Mouse (Mus musculus): Measurements from ENCODE around the gene Prr5. TPM values are rescaled to one million over a fixed set of nuclear protein-coding genes. Genes with fewer than 3 reads are reported as not detected.
"Not testable (repeated sequence)": the region's sequence is repeated elsewhere in the genome, so short reads cannot be mapped to it uniquely, and the experiment has no call there.

Prr5 gene
- polyA plus RNA-seq, 1 experiment = 68.4 TPM

DNA sequence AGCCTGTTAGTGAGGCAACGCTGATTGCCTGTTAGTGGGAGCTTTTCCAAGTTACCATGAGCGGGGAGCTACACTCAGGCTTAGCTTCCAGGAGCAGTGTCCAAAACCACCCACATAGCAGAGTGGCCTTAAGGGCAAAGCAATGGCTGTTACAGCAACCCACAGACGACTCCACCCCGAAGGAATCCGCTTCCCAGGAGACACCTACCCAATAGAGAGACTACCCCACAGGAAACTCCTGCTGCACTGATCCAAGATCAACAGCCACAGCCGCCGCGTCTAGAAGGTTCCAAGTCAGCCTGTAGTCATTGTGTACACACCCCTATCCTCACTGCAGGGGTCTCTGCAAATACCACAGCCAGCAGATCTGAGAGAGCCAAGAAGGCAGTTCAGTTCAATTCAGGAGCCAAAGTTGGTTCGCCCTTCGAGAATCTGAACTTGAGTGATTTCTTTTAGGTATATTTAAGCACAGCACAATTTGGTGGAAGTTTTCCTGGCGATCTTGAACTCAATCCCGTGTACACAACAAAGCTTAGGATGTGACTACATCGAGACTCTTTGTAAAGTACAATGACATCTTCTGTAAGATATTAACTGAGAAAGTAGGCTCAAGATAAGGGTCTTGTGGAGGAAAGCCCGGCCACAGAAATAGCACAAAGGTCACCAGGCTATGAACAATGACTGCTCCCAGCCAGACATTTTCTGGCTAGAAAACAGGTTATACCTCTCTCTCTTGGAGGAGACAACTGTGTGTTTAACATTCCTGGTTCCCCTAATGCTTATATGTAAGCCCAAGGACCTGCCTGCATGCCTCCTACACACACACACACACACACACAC, 43.4 kb downstream of the Prr5 start:
- Histone ChIP-seq H3K27ac (ENCODE audit: insufficient read depth, low read depth, low read length) (no peak overlapping the region), H3K4me3 (ENCODE audit: insufficient read depth, low read depth, low read length) (no peak overlapping the region)
- DNase-seq = peak; percentile 32

DNA sequence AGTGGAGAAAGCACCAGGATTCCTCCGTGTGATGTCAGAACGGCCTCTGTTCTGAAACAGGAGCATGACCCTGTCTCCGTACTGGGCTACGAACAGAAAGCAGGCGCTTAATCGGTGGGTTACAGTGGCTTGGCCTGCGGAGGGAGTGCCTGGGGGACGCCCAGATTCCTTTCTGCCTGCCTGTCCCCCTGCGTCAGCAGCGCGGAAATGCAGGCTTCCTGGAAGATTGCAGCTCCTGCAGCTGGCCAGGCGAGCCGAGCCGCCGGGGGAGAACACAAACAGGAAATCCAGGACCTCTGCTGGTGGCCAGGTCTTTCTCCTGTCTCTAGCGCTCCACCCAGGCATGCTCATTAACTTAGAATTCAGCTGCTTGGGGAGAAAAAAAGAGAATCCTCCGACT, 45.3 kb downstream of the Prr5 start:
- H3K4me3 ChIP-seq (ENCODE audit: insufficient read depth, low read depth, low read length) = peak overlapping the region; percentile 34; the same call in 1 of the 2 replicates
- DNase-seq = peak; percentile 92
- TF ChIP-seq CTCF (conservative IDR thresholded peaks at IDR 0.05; ENCODE audit: insufficient read depth, insufficient read length, low read depth, low read length) (no peak), POLR2A (IDR thresholded peaks at IDR 0.05; ENCODE audit: low read depth, low read length) (no peak)

More for the DNA sequence above, 43.4 kb downstream of the Prr5 start:
- Histone ChIP-seq H3K27me3 (replicated peaks; ENCODE audit: control insufficient read depth, insufficient read depth, low read length) (no peaks in the 10 kb centered on the region), H3K4me1 (ENCODE audit: control insufficient read depth, insufficient read depth, low read length) (peaks cover 5% of the 10 kb centered on the region; the same call in 1 of the 2 replicates), H3K36me3 (ENCODE audit: control insufficient read depth, insufficient read depth, low read length) (no peaks in the 10 kb centered on the region)
- 55% methylated on average over 14 of the region's 14 CpGs for WGBS
- TF ChIP-seq CTCF (conservative IDR thresholded peaks at IDR 0.05; ENCODE audit: insufficient read depth, insufficient read length, low read depth, low read length) (no peak), POLR2A (IDR thresholded peaks at IDR 0.05; ENCODE audit: low read depth, low read length) (no peak)

DNA sequence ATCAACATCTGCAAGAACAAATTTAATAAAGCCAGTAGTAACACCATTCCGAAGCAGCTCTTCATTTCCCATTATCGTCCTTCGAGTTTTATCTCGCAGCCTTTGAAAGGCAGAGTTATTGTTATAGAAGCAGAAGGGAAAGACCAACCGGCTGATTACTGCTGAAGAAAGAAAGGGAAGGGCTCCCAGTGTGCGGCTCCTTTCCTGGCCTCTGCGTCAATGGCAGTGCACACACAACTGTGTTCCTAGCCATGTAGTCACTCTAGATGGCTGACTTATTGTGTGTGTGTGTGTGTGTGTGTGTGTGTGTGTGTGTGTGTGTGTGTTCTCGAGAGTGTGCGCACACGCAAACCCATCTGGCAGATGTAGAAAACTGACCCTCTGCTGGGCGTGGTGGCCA, 45.7 kb downstream of the Prr5 start:
- DNase-seq = no peak
- Histone ChIP-seq H3K4me1 (ENCODE audit: control insufficient read depth, insufficient read depth, low read length) (peaks cover 5% of the 10 kb centered on the region; the same call in 1 of the 2 replicates), H3K27ac (ENCODE audit: insufficient read depth, low read depth, low read length) (peak overlapping the region; percentile 72), H3K4me3 (ENCODE audit: insufficient read depth, low read depth, low read length) (no peak overlapping the region), H3K36me3 (ENCODE audit: control insufficient read depth, insufficient read depth, low read length) (no peaks in the 10 kb centered on the region), H3K27me3 (replicated peaks; ENCODE audit: control insufficient read depth, insufficient read depth, low read length) (no peaks in the 10 kb centered on the region)
- WGBS = 49% methylated on average over 11 of the region's 11 CpGs
- no peak for TF ChIP-seq POLR2A (IDR thresholded peaks at IDR 0.05; ENCODE audit: low read depth, low read length)
- TF ChIP-seq CTCF (conservative IDR thresholded peaks at IDR 0.05; ENCODE audit: insufficient read depth, insufficient read length, low read depth, low read length) = no peak

More for the DNA sequence above, 45.3 kb downstream of the Prr5 start:
- Histone ChIP-seq H3K27ac (ENCODE audit: insufficient read depth, low read depth, low read length) (peak overlapping the region; percentile 94), H3K4me1 (ENCODE audit: control insufficient read depth, insufficient read depth, low read length) (peaks cover 5% of the 10 kb centered on the region; the same call in 1 of the 2 replicates), H3K36me3 (ENCODE audit: control insufficient read depth, insufficient read depth, low read length) (no peaks in the 10 kb centered on the region), H3K27me3 (replicated peaks; ENCODE audit: control insufficient read depth, insufficient read depth, low read length) (no peaks in the 10 kb centered on the region)
- 3% methylated on average over 17 of the region's 17 CpGs for WGBS

DNA sequence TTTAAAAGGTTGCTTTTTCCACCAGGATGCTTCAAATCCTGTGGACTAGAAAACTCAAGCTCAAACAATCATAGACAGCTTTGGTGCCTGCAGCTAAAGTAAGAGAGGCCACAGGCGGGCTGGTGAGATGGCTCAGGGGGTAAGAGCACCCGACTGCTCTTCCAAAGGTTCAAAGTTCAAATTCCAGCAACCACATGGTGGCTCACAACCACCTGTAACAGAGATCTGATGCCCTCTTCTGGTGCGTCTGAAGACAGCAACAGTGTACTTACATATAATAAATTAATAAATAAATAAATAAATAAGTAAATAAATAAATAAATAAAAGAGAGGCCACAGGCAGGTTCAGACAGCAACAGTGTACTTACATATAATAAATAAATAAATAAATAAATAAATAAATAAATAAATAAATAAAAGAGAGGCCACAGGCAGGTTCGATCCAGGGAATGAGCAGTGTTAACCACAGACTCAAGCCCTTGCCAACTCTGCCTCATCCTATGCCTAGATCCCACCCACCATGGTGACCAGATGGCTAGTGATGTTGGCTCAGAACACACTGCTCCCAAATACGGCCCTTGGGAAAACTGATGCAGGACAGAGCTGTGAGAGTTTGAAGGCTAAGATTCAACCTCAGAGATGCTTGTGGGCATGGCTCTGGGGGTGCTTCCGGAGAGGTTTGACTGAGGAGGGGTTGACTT, 48.3 kb downstream of the Prr5 start:
- not testable (repeated sequence) for H3K4me1 ChIP-seq (ENCODE audit: control insufficient read depth, insufficient read depth, low read length); H3K4me3 ChIP-seq (ENCODE audit: insufficient read depth, low read depth, low read length); H3K36me3 ChIP-seq (ENCODE audit: control insufficient read depth, insufficient read depth, low read length); H3K27ac ChIP-seq (ENCODE audit: insufficient read depth, low read depth, low read length); H3K27me3 ChIP-seq (replicated peaks; ENCODE audit: control insufficient read depth, insufficient read depth, low read length)
- WGBS = 67% methylated on average over 6 of the region's 6 CpGs
- peak; percentile 32 for DNase-seq

DNA sequence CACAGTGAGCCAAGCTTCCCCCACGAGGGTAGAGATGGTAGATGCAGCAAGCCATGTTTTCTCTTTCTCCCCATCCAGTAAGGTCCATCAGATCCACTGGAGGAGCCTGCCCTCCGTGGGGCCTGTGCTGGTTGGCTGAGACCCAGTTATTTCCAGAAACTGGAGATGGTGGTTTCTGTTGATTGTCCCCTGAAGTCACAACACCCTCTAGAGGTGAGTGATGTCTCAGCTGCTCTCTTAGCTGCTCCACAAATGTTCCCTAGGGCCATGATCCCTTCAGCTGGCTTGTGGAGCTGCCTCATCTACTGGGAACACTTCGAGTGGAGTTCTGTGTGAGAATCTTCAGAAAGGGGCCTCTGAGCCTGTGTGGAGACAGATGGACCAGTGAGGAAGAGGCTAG, 49.4 kb downstream of the Prr5 start:
- TF ChIP-seq POLR2A (IDR thresholded peaks at IDR 0.05; ENCODE audit: low read depth, low read length) = no peak
- TF ChIP-seq CTCF (conservative IDR thresholded peaks at IDR 0.05; ENCODE audit: insufficient read depth, insufficient read length, low read depth, low read length) = no peak

DNA sequence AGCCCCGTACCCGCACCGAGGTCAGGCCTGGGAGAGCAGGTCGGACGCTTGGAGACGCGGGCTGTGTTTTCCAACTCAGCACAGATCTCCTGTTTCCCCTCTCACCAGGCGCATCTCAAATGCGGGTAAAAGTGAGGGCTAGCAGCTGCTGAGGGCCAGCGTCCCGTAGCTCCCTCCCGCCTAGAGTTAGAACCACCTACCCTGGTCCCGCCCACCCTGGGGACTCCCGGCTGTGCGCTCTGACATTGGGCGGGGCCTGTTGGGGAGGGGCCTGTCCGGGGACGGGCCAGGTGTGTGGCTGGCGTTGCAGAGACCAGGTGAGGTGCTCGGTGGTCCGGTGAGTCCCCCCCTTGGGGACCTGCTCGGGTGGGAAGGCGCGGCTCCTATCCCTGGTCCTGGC, 50.4 kb downstream of the Prr5 start, which contains the start of gene Arhgap8:
Arhgap8 (plus strand) TSS at position 262 of the 400 bp plus-strand sequence.
- DNase-seq = peak; percentile 69
- Histone ChIP-seq H3K27me3 (replicated peaks; ENCODE audit: control insufficient read depth, insufficient read depth, low read length) (no peaks in the 10 kb centered on the region), H3K4me1 (ENCODE audit: control insufficient read depth, insufficient read depth, low read length) (no peaks in the 10 kb centered on the region; the same call in 1 of the 2 replicates), H3K36me3 (ENCODE audit: control insufficient read depth, insufficient read depth, low read length) (no peaks in the 10 kb centered on the region), H3K4me3 (ENCODE audit: insufficient read depth, low read depth, low read length) (peak within 1 kb of the TSS; percentile 47), H3K27ac (ENCODE audit: insufficient read depth, low read depth, low read length) (no peak within 1 kb of the TSS)
- 10% methylated on average over 23 of the region's 24 CpGs for WGBS
- TF ChIP-seq CTCF (conservative IDR thresholded peaks at IDR 0.05; ENCODE audit: insufficient read depth, insufficient read length, low read depth, low read length) = no peak
- no peak for TF ChIP-seq POLR2A (IDR thresholded peaks at IDR 0.05; ENCODE audit: low read depth, low read length)

More for the DNA sequence above, 49.4 kb downstream of the Prr5 start:
- no peak overlapping the region for H3K27ac ChIP-seq (ENCODE audit: insufficient read depth, low read depth, low read length)
- no peaks in the 10 kb centered on the region for H3K27me3 ChIP-seq (replicated peaks; ENCODE audit: control insufficient read depth, insufficient read depth, low read length)
- 72% methylated on average over 3 of the region's 3 CpGs for WGBS
- no peak for DNase-seq
- H3K4me3 ChIP-seq (ENCODE audit: insufficient read depth, low read depth, low read length) = no peak overlapping the region
- H3K4me1 ChIP-seq (ENCODE audit: control insufficient read depth, insufficient read depth, low read length) = no peaks in the 10 kb centered on the region; the same call in 1 of the 2 replicates
- no peaks in the 10 kb centered on the region for H3K36me3 ChIP-seq (ENCODE audit: control insufficient read depth, insufficient read depth, low read length)
